Mouse (Mus musculus) regulatory T cell (primary cell): ENCODE measurements around the gene Cldn34b2.
"Not testable (repeated sequence)": the region's sequence is repeated elsewhere in the genome, so short reads cannot be mapped to it uniquely, and the experiment has no call there.

Experiments used
- in situ Hi-C: fragments of 300-600 bp; cut with MboI, MseI; formaldehyde crosslinking; loops from one replicate; pipeline ENCODE4 v1.15.1; 2025; ENCODE audit warnings: high pct_unique_total_duplicates

Gene Cldn34b2

GRCm38 (mm10) chrX:155128312-155128711 is at the start of gene Cldn34b2:
Cldn34b2 (minus strand) TSS chrX:155128412.
- in situ Hi-C loops: not testable (repeated sequence)

GRCm38 (mm10) chrX:155177640-155178039 is 49.4 kb upstream of the Cldn34b2 start:
- in situ Hi-C loops: no loop called here

- in situ Hi-C loops: no loop called here
These were observed 49.0 kb upstream of the Cldn34b2 start for GRCm38 (mm10) chrX:155177230-155177629.

GRCm38 (mm10) chrX:155175568-155175967 is 47.4 kb upstream of the Cldn34b2 start:
- in situ Hi-C loops: no loop called here

GRCm38 (mm10) chrX:155172310-155172709 is 44.1 kb upstream of the Cldn34b2 start:
- in situ Hi-C loops: no loop called here

GRCm38 (mm10) chrX:155171754-155172153 is 43.5 kb upstream of the Cldn34b2 start:
- in situ Hi-C loops: no loop called here

GRCm38 (mm10) chrX:155169886-155170285 is 41.7 kb upstream of the Cldn34b2 start:
- in situ Hi-C loops: no loop called here

- in situ Hi-C loops: no loop called here
These were observed 39.5 kb upstream of the Cldn34b2 start for GRCm38 (mm10) chrX:155167667-155168066.

GRCm38 (mm10) chrX:155166313-155166712 is 38.1 kb upstream of the Cldn34b2 start:
- in situ Hi-C loops: no loop called here

GRCm38 (mm10) chrX:155163553-155163952 is 35.3 kb upstream of the Cldn34b2 start:
- in situ Hi-C loops: no loop called here

- in situ Hi-C loops: no loop called here
These were observed 23.7 kb upstream of the Cldn34b2 start for GRCm38 (mm10) chrX:155151868-155152267.

GRCm38 (mm10) chrX:155144718-155145117 is 16.5 kb upstream of the Cldn34b2 start:
- in situ Hi-C loops: loop anchor here (10.0 kb wide), 1 partner anchor 170 kb away; no protein-coding TSS in a partner anchor

GRCm38 (mm10) chrX:155098024-155098423 is 30.2 kb downstream of the Cldn34b2 start:
- in situ Hi-C loops: no loop called here

GRCm38 (mm10) chrX:155093566-155093965 is 34.6 kb downstream of the Cldn34b2 start, which contains the start of gene Magea2:
Magea2 (minus strand) TSS chrX:155093666.
- in situ Hi-C loops: loop anchor here (5.0 kb wide), 1 partner anchor 61 kb away; no protein-coding TSS in a partner anchor

GRCm38 (mm10) chrX:155089693-155090092 is 38.5 kb downstream of the Cldn34b2 start, which contains the start of gene Magea1:
Magea1 (minus strand) TSS chrX:155089793.
- in situ Hi-C loops: loop anchor here (5.0 kb wide), 1 partner anchor 57 kb away; no protein-coding TSS in a partner anchor
